Mouse (Mus musculus) embryonic fibroblast, embryonic 13.5 days (primary cell): ENCODE data around the gene Prss57.

Experiments
- CTCF ChIP-seq: IDR thresholded peaks from 2 replicates; pipeline ENCODE4 v1.5.1; 2011; ENCODE audit warnings: mild to moderate bottlenecking, control low read depth, low read length, moderate library complexity, borderline replicate concordance; ENCODE audit not compliant: insufficient read depth
- POLR2A ChIP-seq: IDR thresholded peaks from 2 replicates; pipeline ENCODE4 v1.6.1; 2011; ENCODE audit warnings: low read depth, mild to moderate bottlenecking, control low read depth, low read length, moderate library complexity

DNA sequence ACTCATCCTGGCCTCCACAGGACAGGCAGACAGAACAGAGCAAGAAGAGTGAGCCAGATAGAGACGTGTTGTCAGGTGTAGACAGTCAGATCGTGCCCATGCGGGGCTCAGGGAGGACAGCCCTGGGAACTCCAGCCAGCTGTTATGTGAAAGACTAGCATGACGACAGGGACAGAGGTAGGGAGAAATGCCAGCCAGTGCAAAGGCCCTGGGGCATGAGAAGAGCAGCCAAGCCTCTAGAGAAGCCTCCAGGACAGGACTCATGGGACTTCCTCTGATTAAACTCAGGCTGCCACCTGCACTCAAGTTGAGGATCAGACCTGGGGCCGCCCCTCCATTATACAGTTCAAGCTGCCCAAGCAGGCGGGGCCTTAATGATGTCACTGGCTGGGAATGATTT lies 42.3 kb downstream of the Prss57 start:
- no peak for TF ChIP-seq CTCF
- TF ChIP-seq POLR2A, result no peak
